Mouse (Mus musculus) limb, embryonic 11.5 days (tissue): Measurements from ENCODE around the gene Chst1. TPM values are rescaled to one million over a fixed set of nuclear protein-coding genes. Genes with fewer than 3 reads are reported as not detected.

Experiments used
- ATAC-seq: fragments of 200-750 bp; cut with Nextera tagmentation; 2 replicates; pipeline ENCODE4 v1.8.0; 2017; ENCODE audit warnings: low read depth; ENCODE audit not compliant: insufficient number of reproducible peaks, low FRiP score, low TSS enrichment
- DNase-seq: peaks from one replicate; pipeline ENCODE4 v3.0.0-alpha.2; 2015; ENCODE audit warnings: low spot score
- H3K27ac ChIP-seq: fragments of 300-500 bp; sonication (generic); replicated peaks from 2 replicates; pipeline ENCODE4 v1.5.1; 2014; ENCODE audit warnings: low read depth, mild to moderate bottlenecking, low read length
- H3K27me3 ChIP-seq: fragments of 300-500 bp; sonication (generic); 2 replicates; pipeline ENCODE4 v1.6.1; 2014; ENCODE audit warnings: mild to moderate bottlenecking, low read length, mixed read lengths; ENCODE audit not compliant: control insufficient read depth, insufficient read depth
- H3K36me3 ChIP-seq: fragments of 300-500 bp; sonication (generic); 2 replicates; pipeline ENCODE4 v1.6.1; 2014; ENCODE audit warnings: mild to moderate bottlenecking, low read length, moderate library complexity, mixed read lengths; ENCODE audit not compliant: control insufficient read depth, insufficient read depth
- H3K4me1 ChIP-seq: fragments of 300-500 bp; sonication (generic); 2 replicates; pipeline ENCODE4 v1.6.1; 2014; ENCODE audit warnings: low read length, mixed read lengths; ENCODE audit not compliant: control insufficient read depth, insufficient read depth
- H3K4me2 ChIP-seq: fragments of 300-500 bp; sonication (generic); 2 replicates; pipeline ENCODE4 v1.6.1; 2014; ENCODE audit warnings: low read depth, mild to moderate bottlenecking, moderate library complexity; ENCODE audit not compliant: severe bottlenecking
- H3K4me3 ChIP-seq: fragments of 300-500 bp; sonication (generic); 2 replicates; pipeline ENCODE4 v1.5.1; 2014; ENCODE audit warnings: low read depth, low read length
- H3K9ac ChIP-seq: fragments of 300-500 bp; sonication (generic); 2 replicates; pipeline ENCODE4 v1.6.1; 2014; ENCODE audit warnings: mild to moderate bottlenecking, low read length
- H3K9me3 ChIP-seq: fragments of 300-500 bp; sonication (generic); 2 replicates; pipeline ENCODE4 v1.6.1; 2016; ENCODE audit warnings: low read length; ENCODE audit not compliant: control insufficient read depth
- WGBS: fragments of 180-500 bp; shearing (Covaris S2); extraction: QIAGEN DNeasy Blood & Tissue Kit; methylation state at CpG from one replicate; pipeline ENCODE4 v1.1.7; 2014; 5-methylcytosine and 5-hydroxymethylcytosine counted together
- polyA plus RNA-seq: library from polyadenylated mRNA; unstranded; fragments of >200 nt; fragmentation: Nextera tagmentation; extraction: Ambion mirVana; gene quantifications from 2 replicates; pipeline ENCODE4 v1.2.1, GENCODE M21; 2014

Gene Chst1
- polyA plus RNA-seq, 1 experiment from 2014 or later = 2.3 TPM

- ATAC-seq = no peak
- no peak overlapping the region for H3K4me2 ChIP-seq
- 49% methylated on average over 5 of the region's 5 CpGs for WGBS
Observed at GRCm38 (mm10) chr2:92649154-92649801, 49.8 kb downstream of the Chst1 start.

GRCm38 (mm10) chr2:92650428-92650827 is 50.9 kb downstream of the Chst1 start:
- ATAC-seq = no peak
- WGBS = 59% methylated on average over 1 of the region's 1 CpGs
- H3K9ac ChIP-seq = no peak overlapping the region
- H3K27ac ChIP-seq = no peak overlapping the region
- no peak overlapping the region for H3K4me2 ChIP-seq
- no peak for DNase-seq
- H3K4me1 ChIP-seq = no peaks in the 10 kb centered on the region; the same call in 1 of the 2 replicates
- H3K4me3 ChIP-seq = no peak overlapping the region
- H3K36me3 ChIP-seq = no peaks in the 10 kb centered on the region
- no peaks in the 10 kb centered on the region for H3K27me3 ChIP-seq
- no peaks in the 10 kb centered on the region for H3K9me3 ChIP-seq

More at GRCm38 (mm10) chr2:92649154-92649801, 49.8 kb downstream of the Chst1 start:
- H3K9me3 ChIP-seq = no peaks in the 10 kb centered on the region
- H3K36me3 ChIP-seq = no peaks in the 10 kb centered on the region
- H3K27me3 ChIP-seq = no peaks in the 10 kb centered on the region
- DNase-seq = no peak
- H3K9ac ChIP-seq = no peak overlapping the region
- no peak overlapping the region for H3K27ac ChIP-seq
- H3K4me1 ChIP-seq = no peaks in the 10 kb centered on the region; the same call in 1 of the 2 replicates
- H3K4me3 ChIP-seq = no peak overlapping the region

- WGBS = 84% methylated on average over 7 of the region's 7 CpGs
- H3K4me3 ChIP-seq = no peak overlapping the region
- DNase-seq = no peak
Observed at GRCm38 (mm10) chr2:92651294-92651816, 51.8 kb downstream of the Chst1 start.

GRCm38 (mm10) chr2:92657189-92657588 is 57.7 kb downstream of the Chst1 start:
- Histone ChIP-seq H3K9me3 (no peaks in the 10 kb centered on the region), H3K4me2 (no peak overlapping the region), H3K27ac (no peak overlapping the region), H3K4me1 (no peaks in the 10 kb centered on the region), H3K9ac (no peak overlapping the region), H3K27me3 (no peaks in the 10 kb centered on the region), H3K4me3 (no peak overlapping the region), H3K36me3 (no peaks in the 10 kb centered on the region)
- ATAC-seq = no peak
- 84% methylated on average over 2 of the region's 2 CpGs for WGBS
- DNase-seq = no peak

More at GRCm38 (mm10) chr2:92651294-92651816, 51.8 kb downstream of the Chst1 start:
- Histone ChIP-seq H3K9ac (no peak overlapping the region), H3K9me3 (no peaks in the 10 kb centered on the region), H3K4me2 (no peak overlapping the region), H3K27ac (no peak overlapping the region), H3K4me1 (no peaks in the 10 kb centered on the region), H3K27me3 (no peaks in the 10 kb centered on the region), H3K36me3 (no peaks in the 10 kb centered on the region)
- ATAC-seq = no peak

- no peak overlapping the region for H3K4me3 ChIP-seq
- H3K9ac ChIP-seq = no peak overlapping the region
- no peaks in the 10 kb centered on the region for H3K36me3 ChIP-seq
- H3K27me3 ChIP-seq = no peaks in the 10 kb centered on the region
- H3K4me2 ChIP-seq = no peak overlapping the region
- no peak for ATAC-seq
- no peak overlapping the region for H3K27ac ChIP-seq
- no peaks in the 10 kb centered on the region for H3K9me3 ChIP-seq
- no peak for DNase-seq
- 74% methylated on average over 1 of the region's 1 CpGs for WGBS
- H3K4me1 ChIP-seq = no peaks in the 10 kb centered on the region
Observed at GRCm38 (mm10) chr2:92658293-92659150, 59.0 kb downstream of the Chst1 start.

- Histone ChIP-seq H3K9ac (no peak overlapping the region), H3K36me3 (no peaks in the 10 kb centered on the region), H3K9me3 (no peaks in the 10 kb centered on the region), H3K27me3 (no peaks in the 10 kb centered on the region), H3K27ac (no peak overlapping the region), H3K4me2 (no peak overlapping the region), H3K4me3 (no peak overlapping the region), H3K4me1 (no peaks in the 10 kb centered on the region)
- ATAC-seq (no peak), DNase-seq (no peak)
- 57% methylated on average over 7 of the region's 7 CpGs for WGBS
Observed at GRCm38 (mm10) chr2:92659491-92660035, 60.1 kb downstream of the Chst1 start.

- WGBS = 88% methylated on average over 6 of the region's 6 CpGs
Observed at GRCm38 (mm10) chr2:92662534-92663068, 63.1 kb downstream of the Chst1 start.

More at GRCm38 (mm10) chr2:92662534-92663068, 63.1 kb downstream of the Chst1 start:
- Histone ChIP-seq H3K27ac (no peak overlapping the region), H3K9ac (no peak overlapping the region), H3K36me3 (no peaks in the 10 kb centered on the region), H3K9me3 (no peaks in the 10 kb centered on the region), H3K4me2 (no peak overlapping the region), H3K4me1 (no peaks in the 10 kb centered on the region), H3K27me3 (no peaks in the 10 kb centered on the region), H3K4me3 (no peak overlapping the region)
- ATAC-seq = no peak
- DNase-seq = no peak
